Mouse (Mus musculus): Measurements from ENCODE around the gene Mocs3. TPM values are rescaled to one million over a fixed set of nuclear protein-coding genes. Genes with fewer than 3 reads are reported as not detected.

The Mocs3 gene
- 6.3 and 8.1 TPM in 2 replicates for polyA plus RNA-seq (2015; fragmentation: Nextera tagmentation; extraction: Ambion mirVana)

- Histone ChIP-seq H3K4me1 (replicated peaks; ENCODE audit: control insufficient read depth, insufficient read depth) (peaks cover 8% of the 10 kb centered on the region; the same call in 1 of the 2 replicates), H3K36me3 (ENCODE audit: control insufficient read depth, insufficient read depth, low read length) (peaks cover 11% of the 10 kb centered on the region), H3K27ac (replicated peaks) (peak within 1 kb of the TSS; percentile 93), H3K4me2 (replicated peaks; ENCODE audit: low read depth) (peak within 1 kb of the TSS; percentile 97), H3K4me3 (ENCODE audit: low read depth, low read length) (peak within 1 kb of the TSS; percentile 99), H3K9ac (ENCODE audit: low read length) (peak within 1 kb of the TSS; percentile 99), H3K9me3 (ENCODE audit: control insufficient read depth, low read length) (no peaks in the 10 kb centered on the region), H3K27me3 (ENCODE audit: control insufficient read depth, insufficient read depth, low read length) (no peaks in the 10 kb centered on the region)
- WGBS = under 1% methylated on average over 71 of the region's 73 CpGs
- TF ChIP-seq CTCF (IDR thresholded peaks at IDR 0.05; ENCODE audit: low read depth) = no peak
- peak; percentile 57 for TF ChIP-seq EP300 (optimal IDR thresholded peaks at IDR 0.05)
- DNase-seq (ENCODE audit: low spot score) (peak; percentile 88), ATAC-seq (ENCODE audit: low FRiP score, low TSS enrichment) (peak; percentile 85)
These were observed at the start of gene Mocs3, which contains the start of the genes Gm20716 and Dpm1 for GRCm38 (mm10) chr2:168230026-168230728. Gene Mocs3 (plus strand): TSS chr2:168230622. Gene Gm20716 (minus strand): TSS chr2:168230364. Gene Dpm1 (minus strand): TSS chr2:168230591.

GRCm38 (mm10) chr2:168191856-168192255 is 38.6 kb upstream of the Mocs3 start:
- ATAC-seq (ENCODE audit: low FRiP score, low TSS enrichment) (peak; percentile 33; the same call in 1 of the 2 replicates), DNase-seq (ENCODE audit: low spot score) (no peak)
- Histone ChIP-seq H3K4me2 (replicated peaks; ENCODE audit: low read depth) (no peak overlapping the region), H3K9ac (ENCODE audit: low read length) (no peak overlapping the region), H3K27me3 (ENCODE audit: control insufficient read depth, insufficient read depth, low read length) (no peaks in the 10 kb centered on the region), H3K4me1 (replicated peaks; ENCODE audit: control insufficient read depth, insufficient read depth) (0 out of 2 replicates have a peak, but pooled peaks cover 7% of the 10 kb centered on the region), H3K27ac (replicated peaks) (no peak overlapping the region), H3K9me3 (ENCODE audit: control insufficient read depth, low read length) (no peaks in the 10 kb centered on the region), H3K36me3 (ENCODE audit: control insufficient read depth, insufficient read depth, low read length) (peaks cover 5% of the 10 kb centered on the region), H3K4me3 (ENCODE audit: low read depth, low read length) (no peak overlapping the region)
- WGBS = 68% methylated on average over 2 of the region's 2 CpGs
- TF ChIP-seq CTCF (IDR thresholded peaks at IDR 0.05; ENCODE audit: low read depth) = no peak
- TF ChIP-seq EP300 (optimal IDR thresholded peaks at IDR 0.05) = no peak

DNA sequence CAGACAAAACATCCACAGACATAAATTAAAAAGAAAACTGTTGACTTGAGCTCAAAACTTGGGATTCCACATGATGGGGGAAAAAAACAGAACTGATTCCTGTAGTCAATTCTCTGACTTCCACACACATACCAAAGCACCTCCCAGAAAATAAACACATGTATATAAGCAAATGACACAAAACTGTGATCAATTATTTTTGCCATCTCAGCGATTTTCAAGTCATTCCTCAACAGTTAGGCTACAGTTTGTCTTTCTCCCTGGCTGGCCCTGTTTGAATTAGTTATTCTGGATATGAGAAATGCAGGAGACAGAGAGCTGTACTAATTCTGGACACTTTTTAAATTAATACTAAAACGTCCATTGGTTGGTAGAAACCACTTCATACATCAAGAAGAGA is 36.7 kb upstream of the Mocs3 start:
- DNase-seq (ENCODE audit: low spot score) (no peak), ATAC-seq (ENCODE audit: low FRiP score, low TSS enrichment) (no peak)
- Histone ChIP-seq H3K27me3 (ENCODE audit: control insufficient read depth, insufficient read depth, low read length) (no peaks in the 10 kb centered on the region), H3K4me3 (ENCODE audit: low read depth, low read length) (no peak overlapping the region), H3K27ac (replicated peaks) (no peak overlapping the region), H3K9ac (ENCODE audit: low read length) (no peak overlapping the region), H3K9me3 (ENCODE audit: control insufficient read depth, low read length) (no peaks in the 10 kb centered on the region), H3K4me1 (replicated peaks; ENCODE audit: control insufficient read depth, insufficient read depth) (peaks cover 7% of the 10 kb centered on the region; the same call in 1 of the 2 replicates), H3K36me3 (ENCODE audit: control insufficient read depth, insufficient read depth, low read length) (no peaks in the 10 kb centered on the region; the same call in 1 of the 2 replicates), H3K4me2 (replicated peaks; ENCODE audit: low read depth) (no peak overlapping the region)
- TF ChIP-seq EP300 (optimal IDR thresholded peaks at IDR 0.05) = no peak
- no peak for TF ChIP-seq CTCF (IDR thresholded peaks at IDR 0.05; ENCODE audit: low read depth)
- WGBS = 33% methylated on average over 2 of the region's 2 CpGs

GRCm38 (mm10) chr2:168195721-168196120 is 34.7 kb upstream of the Mocs3 start:
- ATAC-seq (ENCODE audit: low FRiP score, low TSS enrichment) = no peak
- Histone ChIP-seq H3K9me3 (ENCODE audit: control insufficient read depth, low read length) (no peaks in the 10 kb centered on the region), H3K4me1 (replicated peaks; ENCODE audit: control insufficient read depth, insufficient read depth) (peaks cover 5% of the 10 kb centered on the region; the same call in 1 of the 2 replicates), H3K9ac (ENCODE audit: low read length) (no peak overlapping the region), H3K27ac (replicated peaks) (no peak overlapping the region), H3K4me3 (ENCODE audit: low read depth, low read length) (no peak overlapping the region), H3K27me3 (ENCODE audit: control insufficient read depth, insufficient read depth, low read length) (no peaks in the 10 kb centered on the region), H3K4me2 (replicated peaks; ENCODE audit: low read depth) (no peak overlapping the region), H3K36me3 (ENCODE audit: control insufficient read depth, insufficient read depth, low read length) (no peaks in the 10 kb centered on the region; the same call in 1 of the 2 replicates)
- DNase-seq (ENCODE audit: low spot score) = no peak
- WGBS = 44% methylated on average over 2 of the region's 2 CpGs
- no peak for TF ChIP-seq EP300 (optimal IDR thresholded peaks at IDR 0.05)
- no peak for TF ChIP-seq CTCF (IDR thresholded peaks at IDR 0.05; ENCODE audit: low read depth)

DNA sequence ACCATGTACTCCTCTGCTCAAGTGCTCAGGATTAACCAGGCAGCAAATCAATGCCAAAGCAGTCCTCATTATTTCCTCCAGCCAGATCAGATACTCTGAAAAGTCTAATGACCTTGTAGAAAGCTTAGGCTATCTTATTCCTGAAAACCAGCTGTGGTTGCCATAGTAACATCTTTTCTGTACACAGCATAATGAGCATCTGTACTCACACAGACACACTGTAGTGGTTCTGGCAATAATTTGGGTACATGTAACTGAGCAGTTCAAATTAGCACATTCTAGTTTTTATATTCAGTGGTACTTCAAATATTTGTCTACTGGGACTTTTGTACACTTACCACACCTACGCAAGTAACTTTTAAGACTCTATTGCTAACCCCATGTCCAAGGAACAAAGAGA is 32.0 kb upstream of the Mocs3 start:
- Histone ChIP-seq H3K4me3 (ENCODE audit: low read depth, low read length) (no peak overlapping the region), H3K4me2 (replicated peaks; ENCODE audit: low read depth) (no peak overlapping the region), H3K27ac (replicated peaks) (no peak overlapping the region), H3K9ac (ENCODE audit: low read length) (no peak overlapping the region), H3K9me3 (ENCODE audit: control insufficient read depth, low read length) (no peaks in the 10 kb centered on the region), H3K4me1 (replicated peaks; ENCODE audit: control insufficient read depth, insufficient read depth) (peaks cover 11% of the 10 kb centered on the region; the same call in 1 of the 2 replicates), H3K36me3 (ENCODE audit: control insufficient read depth, insufficient read depth, low read length) (no peaks in the 10 kb centered on the region), H3K27me3 (ENCODE audit: control insufficient read depth, insufficient read depth, low read length) (no peaks in the 10 kb centered on the region)
- ATAC-seq (ENCODE audit: low FRiP score, low TSS enrichment) (0 out of 2 replicates have a peak, but pooled peaks have one; percentile 39), DNase-seq (ENCODE audit: low spot score) (no peak)
- WGBS = 64% methylated on average over 1 of the region's 1 CpGs
- TF ChIP-seq EP300 (optimal IDR thresholded peaks at IDR 0.05) (no peak), CTCF (IDR thresholded peaks at IDR 0.05; ENCODE audit: low read depth) (no peak)

DNA sequence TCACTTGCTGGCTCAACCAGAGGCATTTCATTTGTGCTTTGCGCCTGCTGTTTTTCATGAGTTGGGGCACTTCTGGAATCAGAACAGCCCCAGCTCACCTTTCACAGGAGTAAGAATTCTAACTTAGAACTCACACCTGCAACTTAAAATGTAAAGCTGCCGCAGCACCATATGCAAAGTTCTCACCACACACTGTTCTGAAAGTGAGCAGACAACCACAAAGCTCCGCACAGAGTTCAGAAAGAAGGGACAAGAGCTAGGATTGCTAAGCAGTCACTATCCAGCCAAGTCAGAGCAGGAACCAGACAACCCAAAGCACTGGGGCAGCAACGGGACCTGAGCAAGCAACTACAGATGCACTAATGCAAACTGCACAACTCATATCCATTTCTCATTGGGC is 30.9 kb upstream of the Mocs3 start:
- Histone ChIP-seq H3K27ac (replicated peaks) (0 out of 2 replicates have a peak overlapping the region, but pooled peaks have one; percentile 1), H3K4me2 (replicated peaks; ENCODE audit: low read depth) (0 out of 2 replicates have a peak overlapping the region, but pooled peaks have one; percentile 5), H3K9me3 (ENCODE audit: control insufficient read depth, low read length) (no peaks in the 10 kb centered on the region), H3K4me3 (ENCODE audit: low read depth, low read length) (no peak overlapping the region), H3K27me3 (ENCODE audit: control insufficient read depth, insufficient read depth, low read length) (no peaks in the 10 kb centered on the region), H3K4me1 (replicated peaks; ENCODE audit: control insufficient read depth, insufficient read depth) (peaks cover 10% of the 10 kb centered on the region; the same call in 1 of the 2 replicates), H3K9ac (ENCODE audit: low read length) (no peak overlapping the region), H3K36me3 (ENCODE audit: control insufficient read depth, insufficient read depth, low read length) (no peaks in the 10 kb centered on the region)
- 69% methylated on average over 4 of the region's 4 CpGs for WGBS
- ATAC-seq (ENCODE audit: low FRiP score, low TSS enrichment) (no peak), DNase-seq (ENCODE audit: low spot score) (no peak)
- TF ChIP-seq EP300 (optimal IDR thresholded peaks at IDR 0.05) = no peak
- no peak for TF ChIP-seq CTCF (IDR thresholded peaks at IDR 0.05; ENCODE audit: low read depth)
